In genomic region chr4:134460277-134460676, GRCm38 (mm10) we compare ENCODE assay signal across 15 mouse cellular contexts. TPM values are rescaled to one million over a fixed set of nuclear protein-coding genes. Genes with fewer than 3 reads are reported as not detected.
DNase-seq lines count a peak whose midpoint lies in the region; ATAC-seq and TF ChIP-seq lines count a peak whose summit lies in the region.
"Had no signal": no experiment of that assay in that cellular context is flagged by ENCODE, and none has a peak within 500 bp of the region (broad histone marks: within the 10 kb centered on the region; RNA-seq: fewer than 3 reads in every experiment).

No protein-coding gene starts in this region.

- H3K9ac ChIP-seq in liver, embryonic 12.5 days, result no peak overlapping the region
- no peak overlapping the region for H3K9ac ChIP-seq in kidney, embryonic 16.5 days (replicated peaks; ENCODE audit: low read length)
- H3K9ac ChIP-seq: limb, embryonic 12.5 days had no signal

- no peaks in the 10 kb centered on the region for H3K36me3 ChIP-seq in liver, embryonic 12.5 days
- no peaks in the 10 kb centered on the region for H3K36me3 ChIP-seq in spleen, adult 2 months (ENCODE audit: control insufficient read depth, insufficient read depth, low read length)
- no peaks in the 10 kb centered on the region for H3K36me3 ChIP-seq in embryonic facial prominence, embryonic 10.5 days (replicated peaks)
- H3K36me3 ChIP-seq in kidney, embryonic 16.5 days (ENCODE audit: insufficient read depth, low read length), result no peaks in the 10 kb centered on the region
- H3K36me3 ChIP-seq: limb, embryonic 12.5 days had no signal

- TF ChIP-seq POLR2A in spleen, adult 2 months (IDR thresholded peaks at IDR 0.05; ENCODE audit: low read depth, low read length), result no peak

- H3K9me3 ChIP-seq in liver, embryonic 12.5 days (replicated peaks), result no peaks in the 10 kb centered on the region
- no peaks in the 10 kb centered on the region for H3K9me3 ChIP-seq in embryonic facial prominence, embryonic 10.5 days
- no peaks in the 10 kb centered on the region for H3K9me3 ChIP-seq in kidney, embryonic 16.5 days (ENCODE audit: low read length)
- H3K9me3 ChIP-seq: limb, embryonic 12.5 days had no signal

- DNase-seq in 416B (ENCODE audit: low read depth) (peak; percentile 87), MN1 (ENCODE audit: low spot score) (no peak)
- peak; percentile 34 to 70 for DNase-seq in spleen, adult 2 months (ENCODE audit: low read depth in 1 of 2, low spot score in 2 of 2)
- DNase-seq in embryonic facial prominence, embryonic 10.5 days (ENCODE audit: low spot score), result no peak
- DNase-seq in right cerebral cortex, postnatal 4 days, result no peak
- DNase-seq: cerebellum, adult 9-11 months; heart, postnatal 36 days; layer of hippocampus, adult 9-11 months had no signal

- no peak overlapping the region for H3K4me3 ChIP-seq in liver, embryonic 12.5 days
- no peak overlapping the region for H3K4me3 ChIP-seq in spleen, adult 2 months (ENCODE audit: extremely low read depth, insufficient read depth, insufficient read length)
- H3K4me3 ChIP-seq in embryonic facial prominence, embryonic 10.5 days, result no peak overlapping the region
- H3K4me3 ChIP-seq in kidney, embryonic 16.5 days (ENCODE audit: low read length), result no peak overlapping the region
- H3K4me3 ChIP-seq: limb, embryonic 12.5 days; myocyte had no signal

- peak overlapping the region; percentile 30 for H3K4me2 ChIP-seq in liver, embryonic 12.5 days
- no peak overlapping the region for H3K4me2 ChIP-seq in kidney, embryonic 16.5 days (replicated peaks; ENCODE audit: low read depth, low read length)
- H3K4me2 ChIP-seq: limb, embryonic 12.5 days had no signal

- H3K27ac ChIP-seq in liver, embryonic 12.5 days, result no peak overlapping the region
- H3K27ac ChIP-seq in spleen, adult 2 months (ENCODE audit: insufficient read depth, low read length), result peak overlapping the region; percentile 57
- no peak overlapping the region for H3K27ac ChIP-seq in embryonic facial prominence, embryonic 10.5 days (replicated peaks)
- H3K27ac ChIP-seq in kidney, embryonic 16.5 days (ENCODE audit: low read length), result no peak overlapping the region
- H3K27ac ChIP-seq: limb, embryonic 12.5 days had no signal

- 0 out of 2 replicates have a peak, but pooled peaks cover 5% of the 10 kb centered on the region for H3K27me3 ChIP-seq in liver, embryonic 12.5 days (replicated peaks)
- H3K27me3 ChIP-seq in spleen, adult 2 months (ENCODE audit: control insufficient read depth, insufficient read depth, low read length), result no peaks in the 10 kb centered on the region
- H3K27me3 ChIP-seq in embryonic facial prominence, embryonic 10.5 days (replicated peaks; ENCODE audit: low read depth, poor library complexity, severe bottlenecking), result peaks cover 9% of the 10 kb centered on the region
- H3K27me3 ChIP-seq in kidney, embryonic 16.5 days (ENCODE audit: insufficient read depth, low read length), result no peaks in the 10 kb centered on the region

- peak; percentile 63 for ATAC-seq in CD4-positive, CD25-positive, alpha-beta regulatory T cell, adult 4 months
- no peak for ATAC-seq in liver, embryonic 12.5 days
- no peak for ATAC-seq in kidney, embryonic 16.5 days (ENCODE audit: low FRiP score, low TSS enrichment)
- ATAC-seq: forebrain, embryonic 14.5 days; intestine, postnatal 0 days had no signal

- no peak for TF ChIP-seq CTCF in spleen, adult 2 months (IDR thresholded peaks at IDR 0.05; ENCODE audit: extremely low read depth, insufficient read depth, insufficient read length, insufficient replicate concordance)

- H3K4me1 ChIP-seq in liver, embryonic 12.5 days, result peaks cover 48% of the 10 kb centered on the region
- peaks cover 6% of the 10 kb centered on the region; the same call in 1 of the 2 replicates for H3K4me1 ChIP-seq in spleen, adult 2 months (ENCODE audit: control insufficient read depth, insufficient read depth, insufficient read length)
- peaks cover 13% of the 10 kb centered on the region for H3K4me1 ChIP-seq in embryonic facial prominence, embryonic 10.5 days
- 0 out of 2 replicates have a peak, but pooled peaks cover 2% of the 10 kb centered on the region for H3K4me1 ChIP-seq in kidney, embryonic 16.5 days (ENCODE audit: insufficient read depth, low read length)
- H3K4me1 ChIP-seq: limb, embryonic 12.5 days had no signal

- WGBS in liver, embryonic 12.5 days (ENCODE audit: insufficient replicate concordance), result 11% methylated on average over 10 of the region's 10 CpGs
- WGBS in spleen, adult 2 months, result 8% methylated on average over 10 of the region's 10 CpGs
- WGBS in embryonic facial prominence, embryonic 10.5 days, result 81% methylated on average over 10 of the region's 10 CpGs
- WGBS in kidney, embryonic 16.5 days, result 66% methylated on average over 10 of the region's 10 CpGs

RNA-seq across cellular contexts. Expression of gene Stmn1, which starts 7.8 kb away (rescaled TPM):
- polyA plus RNA-seq in CD4-positive, CD25-positive, alpha-beta regulatory T cell, adult 4 months (2017; shearing (Covaris generic)), result 100 to 1,000 TPM in 1 of 2 experiments, 10 to 100 TPM in 1; 80.7 to 125 TPM
- polyA plus RNA-seq in liver, embryonic 12.5 days (2016; fragmentation: Nextera tagmentation; extraction: Ambion mirVana), result 558 and 570 TPM in 2 replicates
- polyA plus RNA-seq in spleen, adult 2 months (2012; rRNA removed), result 13.8 and 17.1 TPM in 2 replicates
- 2,394 and 2,556 TPM in 2 replicates for polyA plus RNA-seq in embryonic facial prominence, embryonic 10.5 days (2016; fragmentation: Nextera tagmentation; extraction: Ambion mirVana)
- polyA plus RNA-seq in kidney, embryonic 16.5 days (2015; fragmentation: Nextera tagmentation; extraction: Ambion mirVana), result 1,595 and 1,651 TPM in 2 replicates

RNA-seq across cellular contexts. Expression of gene Paqr7, which starts 36.2 kb away (rescaled TPM):
- 10 to 100 TPM; 21.3 to 56.0 TPM for polyA plus RNA-seq in CD4-positive, CD25-positive, alpha-beta regulatory T cell, adult 4 months (2017; shearing (Covaris generic))
- 6.5 and 7.2 TPM in 2 replicates for polyA plus RNA-seq in liver, embryonic 12.5 days (2016; fragmentation: Nextera tagmentation; extraction: Ambion mirVana)
- 29.4 and 36.2 TPM in 2 replicates for polyA plus RNA-seq in spleen, adult 2 months (2012; rRNA removed)
- 1.2 and 2.1 TPM in 2 replicates for polyA plus RNA-seq in embryonic facial prominence, embryonic 10.5 days (2016; fragmentation: Nextera tagmentation; extraction: Ambion mirVana)
- polyA plus RNA-seq in kidney, embryonic 16.5 days (2015; fragmentation: Nextera tagmentation; extraction: Ambion mirVana), result 3.3 and 4.4 TPM in 2 replicates

RNA-seq across cellular contexts. Expression of gene Aunip, which starts 50.5 kb away (rescaled TPM):
- polyA plus RNA-seq in CD4-positive, CD25-positive, alpha-beta regulatory T cell, adult 4 months (2017; shearing (Covaris generic)), result 1 to 10 TPM in 1 of 2 experiments, under 1 TPM in 1; 0.26 to 1.2 TPM
- 26.9 and 27.6 TPM in 2 replicates for polyA plus RNA-seq in liver, embryonic 12.5 days (2016; fragmentation: Nextera tagmentation; extraction: Ambion mirVana)
- 0.39 and 0.80 TPM in 2 replicates for polyA plus RNA-seq in spleen, adult 2 months (2012; rRNA removed)
- 28.2 and 28.6 TPM in 2 replicates for polyA plus RNA-seq in embryonic facial prominence, embryonic 10.5 days (2016; fragmentation: Nextera tagmentation; extraction: Ambion mirVana)
- 15.1 and 16.3 TPM in 2 replicates for polyA plus RNA-seq in kidney, embryonic 16.5 days (2015; fragmentation: Nextera tagmentation; extraction: Ambion mirVana)

Comparison
In these comparisons a context has a peak if more than half of its experiments do, and no peak if none do; other contexts are left out.
1. DNase-seq: peak in 416B (single experiment) and spleen, adult 2 months (2 of 2); none in embryonic facial prominence, embryonic 10.5 days (single experiment), MN1 (single experiment) and right cerebral cortex, postnatal 4 days (single experiment).